Mouse (Mus musculus): ENCODE measurements around the gene Gas2l1.

- TF ChIP-seq ZNF384 (IDR thresholded peaks at IDR 0.05; ENCODE audit: low read depth, low read length), result no peak
- no peak for TF ChIP-seq CHD2 (IDR thresholded peaks at IDR 0.05; ENCODE audit: low read depth, low read length)
- no peak for TF ChIP-seq HCFC1 (IDR thresholded peaks at IDR 0.05; ENCODE audit: borderline replicate concordance, insufficient read depth, low read length)
- TF ChIP-seq MAFK (IDR thresholded peaks at IDR 0.05; ENCODE audit: insufficient read depth, low read depth, low read length), result no peak
Measured at GRCm38 (mm10) chr11:5017506-5017905, 47.6 kb downstream of the Gas2l1 start.

All from ES-E14 (cell line).